Mouse (Mus musculus) CH12.LX (cell line): Measurements from ENCODE around the gene Sacm1l. TPM values are rescaled to one million over a fixed set of nuclear protein-coding genes. Genes with fewer than 3 reads are reported as not detected.

ENCODE experiments used
- DNase-seq: peaks from one replicate; pipeline ENCODE4 v3.0.0-alpha.2; 2013; ENCODE audit errors: extremely low read depth
- H3K27ac ChIP-seq: 2 replicates; pipeline ENCODE4 v1.5.1; 2012; ENCODE audit warnings: low read depth, mild to moderate bottlenecking, control low read depth, moderate library complexity; ENCODE audit not compliant: insufficient read depth
- H3K27me3 ChIP-seq: replicated peaks from 2 replicates; pipeline ENCODE3; 2012; ENCODE audit warnings: inconsistent platforms
- H3K36me3 ChIP-seq, 2 experiments: replicated peaks in 1 of 2; 2 replicates each; pipeline versions ENCODE3 to v1.6.1; 2012; ENCODE audit warnings: inconsistent platforms in 1 of 2, low read length in 1 of 2, mild to moderate bottlenecking in 1 of 2, mixed read lengths in 1 of 2, moderate library complexity in 1 of 2; ENCODE audit not compliant: control insufficient read depth in 1 of 2, insufficient read depth in 1 of 2
- H3K4me1 ChIP-seq, 2 experiments: 2 replicates each; pipeline ENCODE4 v1.6.1; 2012; ENCODE audit warnings: inconsistent platforms in 1 of 2, moderate library complexity in 1 of 2; ENCODE audit not compliant: insufficient read depth in 2 of 2, control insufficient read depth in 1 of 2
- H3K4me2 ChIP-seq: 2 replicates; pipeline ENCODE4 v1.6.1; 2012; ENCODE audit warnings: low read depth, mild to moderate bottlenecking, control low read depth; ENCODE audit not compliant: poor library complexity, insufficient read depth, severe bottlenecking
- H3K4me3 ChIP-seq, 3 experiments: fragments of 150-350 bp in 1 of 3; sonication (generic) in 1 of 3; replicated peaks in 1 of 3; 2 replicates each; pipeline versions ENCODE3 to v1.5.1; 2011 to 2012; ENCODE audit warnings: low read depth in 2 of 3, low read length in 2 of 3, mild to moderate bottlenecking in 2 of 3, moderate library complexity in 2 of 3, control low read depth in 1 of 3, improper control_type of control experiment in 1 of 3, inconsistent platforms in 1 of 3, mixed read lengths in 1 of 3; ENCODE audit not compliant: poor library complexity in 1 of 3
- H3K79me2 ChIP-seq: replicated peaks from 2 replicates; pipeline ENCODE4 v1.6.1; 2012; ENCODE audit warnings: mild to moderate bottlenecking, moderate library complexity; ENCODE audit not compliant: control insufficient read depth, poor library complexity, insufficient read depth, severe bottlenecking; ENCODE audit errors: extremely low read depth
- H3K9ac ChIP-seq: 2 replicates; pipeline ENCODE4 v1.6.1; 2012; ENCODE audit warnings: low read depth, mild to moderate bottlenecking, control low read depth, moderate library complexity; ENCODE audit not compliant: insufficient read depth
- H3K9me3 ChIP-seq: replicated peaks from 2 replicates; pipeline ENCODE3; 2012; ENCODE audit warnings: low read length, inconsistent platforms, mixed read lengths
- BHLHE40 ChIP-seq: IDR thresholded peaks from 2 replicates; pipeline ENCODE4 v1.6.1; 2011; ENCODE audit warnings: mild to moderate bottlenecking, low read depth, low read length, improper control_type of control experiment
- CHD2 ChIP-seq: IDR thresholded peaks from 2 replicates; pipeline ENCODE4 v1.6.1; 2011; ENCODE audit warnings: low read length, improper control_type of control experiment
- CTCF ChIP-seq, 2 experiments: IDR thresholded peaks in 1 of 2; conservative IDR thresholded peaks in 1 of 2; 2 replicates each; pipeline ENCODE4 v1.5.1; 2011 to 2012; ENCODE audit warnings: low read depth in 2 of 2, low read length in 2 of 2, improper control_type of control experiment in 1 of 2, inconsistent platforms in 1 of 2, mild to moderate bottlenecking in 1 of 2, moderate library complexity in 1 of 2
- E2F4 ChIP-seq: IDR thresholded peaks from 2 replicates; pipeline ENCODE4 v1.6.1; 2011; ENCODE audit warnings: low read depth, low read length, improper control_type of control experiment; ENCODE audit not compliant: insufficient replicate concordance
- ELF1 ChIP-seq: IDR thresholded peaks from 2 replicates; pipeline ENCODE4 v1.6.1; 2014; ENCODE audit warnings: low read depth, mild to moderate bottlenecking, inconsistent platforms, low read length, improper control_type of control experiment
- EP300 ChIP-seq: IDR thresholded peaks from 2 replicates; pipeline ENCODE4 v1.6.1; 2011; ENCODE audit warnings: low read length, improper control_type of control experiment
- HCFC1 ChIP-seq: IDR thresholded peaks from 2 replicates; pipeline ENCODE4 v1.6.1; 2012; ENCODE audit warnings: low read depth, mild to moderate bottlenecking, inconsistent platforms, low read length, improper control_type of control experiment
- MAFK ChIP-seq: IDR thresholded peaks from 2 replicates; pipeline ENCODE4 v1.6.1; 2011; ENCODE audit warnings: low read length, improper control_type of control experiment; ENCODE audit not compliant: insufficient replicate concordance
- MAZ ChIP-seq: IDR thresholded peaks from 2 replicates; pipeline ENCODE4 v1.6.1; 2012; ENCODE audit warnings: low read depth, mild to moderate bottlenecking, inconsistent platforms, low read length, improper control_type of control experiment, moderate library complexity
- MEF2A ChIP-seq: IDR thresholded peaks from 2 replicates; pipeline ENCODE4 v1.6.1; 2014; ENCODE audit warnings: low read depth, mild to moderate bottlenecking, inconsistent platforms, low read length, improper control_type of control experiment, borderline replicate concordance
- MYC ChIP-seq: IDR thresholded peaks from 2 replicates; pipeline ENCODE4 v1.6.1; 2011; ENCODE audit warnings: low read depth, mild to moderate bottlenecking, improper control_type of control experiment, low read length
- NELFE ChIP-seq: IDR thresholded peaks from 2 replicates; pipeline ENCODE4 v1.6.1; 2011; ENCODE audit warnings: low read depth, low read length, improper control_type of control experiment
- NRF1 ChIP-seq: IDR thresholded peaks from 2 replicates; pipeline ENCODE4 v1.6.1; 2014; ENCODE audit warnings: low read depth, mild to moderate bottlenecking, inconsistent platforms, low read length, improper control_type of control experiment, moderate library complexity
- POLR2AphosphoS2 ChIP-seq: IDR thresholded peaks from 2 replicates; pipeline ENCODE4 v1.6.1; 2011; ENCODE audit warnings: low read depth, low read length, improper control_type of control experiment
- RCOR1 ChIP-seq: conservative IDR thresholded peaks from 2 replicates; pipeline ENCODE4 v1.6.1; 2012; ENCODE audit warnings: low read depth, mild to moderate bottlenecking, inconsistent platforms, low read length, improper control_type of control experiment
- SIN3A ChIP-seq: IDR thresholded peaks from 2 replicates; pipeline ENCODE4 v1.6.1; 2012; ENCODE audit warnings: low read length, improper control_type of control experiment, inconsistent platforms
- TBP ChIP-seq: conservative IDR thresholded peaks from 2 replicates; pipeline ENCODE4 v1.6.1; 2011; ENCODE audit warnings: low read depth, low read length, improper control_type of control experiment
- TCF12 ChIP-seq: IDR thresholded peaks from 2 replicates; pipeline ENCODE4 v1.6.1; 2014; ENCODE audit warnings: low read depth, mild to moderate bottlenecking, inconsistent platforms, low read length, improper control_type of control experiment
- USF1 ChIP-seq: IDR thresholded peaks from 2 replicates; pipeline ENCODE4 v1.6.1; 2014; ENCODE audit warnings: low read depth, mild to moderate bottlenecking, inconsistent platforms, low read length, improper control_type of control experiment
- ZKSCAN1 ChIP-seq: IDR thresholded peaks from 2 replicates; pipeline ENCODE4 v1.6.1; 2012; ENCODE audit warnings: low read depth, inconsistent platforms, low read length, improper control_type of control experiment, borderline replicate concordance
- dilution Hi-C: fragments of 300-500 bp; cut with MboI; formaldehyde crosslinking; loops from 2 replicates; pipeline ENCODE4 v1.14.3; 2020; ENCODE audit warnings: low sequenced_read_pairs; ENCODE audit not compliant: extremely low pct_unique_long_range_greater_than_20kb, extremely low pct_ligation_motif_present
- in situ Hi-C: fragments of 300-500 bp; cut with MboI; formaldehyde crosslinking; loops from 3 replicates; pipeline ENCODE4 v1.14.3; 2019; ENCODE audit warnings: low sequenced_read_pairs, low pct_ligation_motif_present, low pct_unique_long_range_greater_than_20kb, mixed read lengths
- polyA plus RNA-seq: library from polyadenylated mRNA; unstranded; fragments of >175 nt; gene quantifications from 2 replicates; pipeline ENCODE4 v1.2.1, GENCODE M21; 2012; ENCODE audit warnings: low read depth; ENCODE audit not compliant: insufficient read length
- total RNA-seq, 2 experiments: library from RNA; depleted of rRNA; stranded (reverse); fragments of 300-350 nt in 1 of 2; fragments of >200 nt in 1 of 2; gene quantifications; 2 replicates each; pipeline ENCODE4 v1.2.3; 2012 to 2014

Sacm1l gene
- total and polyA plus RNA-seq, 3 experiments = 31.1 to 67.6 (median 37.4) TPM

GRCm38 (mm10) chr9:123497906-123498305 lies 31.7 kb upstream of the Sacm1l start:
- DNase-seq = no peak
- in situ Hi-C loops = no loop called here

GRCm38 (mm10) chr9:123500480-123500879 lies 29.1 kb upstream of the Sacm1l start:
- in situ Hi-C loops = no loop called here
- dilution Hi-C loops = no loop called here
- H3K27ac ChIP-seq = no peak overlapping the region
- no peak for TF ChIP-seq EP300
- no peak for TF ChIP-seq NRF1
- TF ChIP-seq NELFE = no peak
- TF ChIP-seq, all 38 proteins: peak for 0
- Histone ChIP-seq H3K4me2 (no peak overlapping the region), H3K9me3 (no peaks in the 10 kb centered on the region), H3K9ac (no peak overlapping the region), H3K4me3 (no peak overlapping the region), H3K4me1 (peaks cover 6 to 96% of the 10 kb centered on the region in 2 experiments; a peak in 3 of 4 replicates), H3K36me3 (peaks cover 58 to 82% of the 10 kb centered on the region in 2 experiments), H3K27me3 (no peaks in the 10 kb centered on the region), H3K79me2 (peaks cover 30% of the 10 kb centered on the region)
- DNase-seq = no peak

More at GRCm38 (mm10) chr9:123497906-123498305, 31.7 kb upstream of the Sacm1l start:
- H3K9me3 ChIP-seq = no peaks in the 10 kb centered on the region
- H3K4me2 ChIP-seq = no peak overlapping the region
- dilution Hi-C loops = no loop called here
- H3K4me1 ChIP-seq = peaks cover 3 to 89% of the 10 kb centered on the region in 2 experiments; a peak in 2 of 4 replicates
- H3K4me3 ChIP-seq = no peak overlapping the region
- no peak for TF ChIP-seq MAFK
- TF ChIP-seq TCF12 = no peak
- no peak for TF ChIP-seq ZKSCAN1
- no peak for TF ChIP-seq MEF2A
- TF ChIP-seq TBP = no peak
- no peak for TF ChIP-seq SIN3A
- no peak for TF ChIP-seq BHLHE40
- no peak for TF ChIP-seq ELF1
- no peak for TF ChIP-seq POLR2AphosphoS2
- no peak for TF ChIP-seq CTCF (conservative IDR thresholded peaks at IDR 0.05 in 1 of 2, IDR thresholded peaks at IDR 0.05 in 1 of 2; ENCODE audit: low read depth in 2 of 2, low read length in 2 of 2)
- no peak for TF ChIP-seq HCFC1
- TF ChIP-seq CHD2 = no peak
- TF ChIP-seq MYC = no peak
- TF ChIP-seq E2F4 = no peak
- TF ChIP-seq USF1 = no peak
- TF ChIP-seq RCOR1 = no peak
- TF ChIP-seq MAZ = no peak
- H3K27me3 ChIP-seq = no peaks in the 10 kb centered on the region
- H3K27ac ChIP-seq = no peak overlapping the region
- peaks cover 52% of the 10 kb centered on the region for H3K79me2 ChIP-seq
- no peak overlapping the region for H3K9ac ChIP-seq
- peaks cover 38 to 83% of the 10 kb centered on the region in 2 experiments for H3K36me3 ChIP-seq
